Comparison of ENCODE assay signal across 27 mouse cellular contexts in the genomic region with DNA sequence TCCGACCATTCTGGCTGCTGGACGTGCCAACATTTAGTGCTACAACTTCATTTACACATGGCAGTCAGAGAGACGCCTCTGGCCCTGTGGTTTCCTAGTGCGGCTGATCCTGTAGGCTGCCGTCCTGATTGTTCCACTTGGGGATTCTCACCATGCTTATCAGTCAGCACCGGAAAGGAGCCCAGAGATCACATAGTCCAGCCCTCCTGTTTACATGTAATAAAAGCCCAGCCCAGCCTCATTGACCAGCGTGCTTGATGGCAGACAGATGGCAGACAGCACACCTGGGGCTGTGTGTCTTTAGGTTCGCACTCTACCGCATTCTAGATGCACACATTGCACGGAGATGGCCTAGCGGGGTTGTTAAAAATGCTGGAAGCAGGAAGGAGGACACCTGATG.
"Had no signal": no experiment of that assay in that cellular context is flagged by ENCODE, and none has a peak within 500 bp of the region (broad histone marks: within the 10 kb centered on the region; RNA-seq: fewer than 3 reads in every experiment).

No protein-coding gene starts in this region.

- H3K9ac ChIP-seq: forebrain, postnatal 0 days; heart, embryonic 13.5 days; heart, embryonic 15.5 days; hindbrain, embryonic 12.5 days; hindbrain, embryonic 14.5 days; kidney, embryonic 15.5 days; limb, embryonic 12.5 days had no signal

- H3K27me3 ChIP-seq: heart, embryonic 13.5 days; heart, embryonic 15.5 days; hindbrain, embryonic 12.5 days; kidney, embryonic 15.5 days; limb, embryonic 12.5 days had no signal

- H3K4me1 ChIP-seq: heart, embryonic 13.5 days; heart, embryonic 15.5 days; hindbrain, embryonic 12.5 days had no signal

- H3K36me3 ChIP-seq: heart, embryonic 13.5 days; heart, embryonic 15.5 days; hindbrain, embryonic 12.5 days; kidney, embryonic 15.5 days; limb, embryonic 10.5 days; limb, embryonic 12.5 days had no signal

- H3K9me3 ChIP-seq: heart, embryonic 13.5 days; heart, embryonic 15.5 days; hindbrain, embryonic 12.5 days; kidney, embryonic 15.5 days; limb, embryonic 10.5 days; limb, embryonic 12.5 days had no signal

- ATAC-seq: forebrain, postnatal 0 days; hindbrain, embryonic 16.5 days; inflammation-experienced regulatory T-cells, adult 6 months had no signal

- H3K4me2 ChIP-seq: heart, embryonic 11.5 days; heart, embryonic 13.5 days; heart, embryonic 15.5 days; hindbrain, embryonic 12.5 days; hindbrain, embryonic 14.5 days; kidney, embryonic 15.5 days; limb, embryonic 12.5 days; liver, embryonic 11.5 days had no signal

- H3K4me3 ChIP-seq: heart, adult 2 months; heart, embryonic 13.5 days; heart, embryonic 15.5 days; hindbrain, embryonic 12.5 days; kidney, embryonic 15.5 days; limb, embryonic 10.5 days; limb, embryonic 12.5 days had no signal

- DNase-seq: forebrain, postnatal 0 days; gastrocnemius, postnatal 14 days; gastrocnemius, postnatal 36 days; heart, adult 11 months; heart, adult 2 months; heart, postnatal 14 days; heart, postnatal 36 days; kidney, adult 11 months; kidney, adult 2 months; kidney, adult 9 months; kidney, postnatal 14 days; kidney, postnatal 36 days; layer of hippocampus, adult 9-11 months; layer of hippocampus, postnatal 36 days; liver had no signal

- H3K27ac ChIP-seq: heart, adult 2 months; heart, embryonic 13.5 days; heart, embryonic 15.5 days; hindbrain, embryonic 12.5 days; hindbrain, embryonic 14.5 days; kidney, postnatal 0 days; limb, embryonic 10.5 days; limb, embryonic 12.5 days had no signal
